Mouse (Mus musculus) ovary, postnatal 36 days (tissue): ENCODE results near the gene Gm10037.
"Not testable (repeated sequence)": the region's sequence is repeated elsewhere in the genome, so short reads cannot be mapped to it uniquely, and the experiment has no call there.

Source experiments
- DNase-seq: peaks from one replicate; pipeline ENCODE4 v3.0.0; 2022; ENCODE audit warnings: low spot score, mixed read lengths

The Gm10037 gene

GRCm38 (mm10) chr13:67830911-67831336, at the start of gene Gm10037:
Gene Gm10037, plus strand, starts transcription at chr13:67831106.
- peak; percentile 30 for DNase-seq

- DNase-seq = no peak
Measured at GRCm38 (mm10) chr13:67791921-67792455, 38.9 kb upstream of the Gm10037 start.

GRCm38 (mm10) chr13:67798618-67799017, 32.3 kb upstream of the Gm10037 start:
- no peak for DNase-seq

GRCm38 (mm10) chr13:67799151-67799550, 31.8 kb upstream of the Gm10037 start:
- DNase-seq = not testable (repeated sequence)

- no peak for DNase-seq
Measured at GRCm38 (mm10) chr13:67811651-67812210, 19.2 kb upstream of the Gm10037 start.

- no peak for DNase-seq
Measured at GRCm38 (mm10) chr13:67812961-67813709, 17.8 kb upstream of the Gm10037 start.

- peak; percentile 69 for DNase-seq
Measured at GRCm38 (mm10) chr13:67813710-67814660, 16.9 kb upstream of the Gm10037 start, which contains the start of gene Zfp273. Gene Zfp273, plus strand, starts transcription at chr13:67813740.

GRCm38 (mm10) chr13:67818636-67819035, 12.3 kb upstream of the Gm10037 start:
- no peak for DNase-seq

GRCm38 (mm10) chr13:67833137-67833536, 2.2 kb downstream of the Gm10037 start:
- DNase-seq = not testable (repeated sequence)

- no peak for DNase-seq
Measured at GRCm38 (mm10) chr13:67843775-67844118, 12.8 kb downstream of the Gm10037 start.

GRCm38 (mm10) chr13:67844119-67844852, 13.4 kb downstream of the Gm10037 start:
- peak; percentile 11 for DNase-seq

GRCm38 (mm10) chr13:67844853-67845194, 13.9 kb downstream of the Gm10037 start:
- no peak for DNase-seq

- no peak for DNase-seq
Measured at GRCm38 (mm10) chr13:67850361-67850760, 19.5 kb downstream of the Gm10037 start.

GRCm38 (mm10) chr13:67853130-67853529, 22.2 kb downstream of the Gm10037 start:
- DNase-seq = no peak

- no peak for DNase-seq
Measured at GRCm38 (mm10) chr13:67853983-67854382, 23.1 kb downstream of the Gm10037 start.

GRCm38 (mm10) chr13:67857317-67857716, 26.4 kb downstream of the Gm10037 start:
- no peak for DNase-seq

GRCm38 (mm10) chr13:67862508-67862907, 31.6 kb downstream of the Gm10037 start:
- no peak for DNase-seq

- no peak for DNase-seq
Measured at GRCm38 (mm10) chr13:67863026-67863425, 32.1 kb downstream of the Gm10037 start, which contains the start of gene BC048507. Gene BC048507, plus strand, starts transcription at chr13:67863326.

GRCm38 (mm10) chr13:67864764-67865350, 34.0 kb downstream of the Gm10037 start:
- DNase-seq = no peak

GRCm38 (mm10) chr13:67867899-67868298, 37.0 kb downstream of the Gm10037 start:
- DNase-seq = no peak
